Mouse (Mus musculus): ENCODE measurements around the gene 1600014C10Rik.

1600014C10Rik gene

GRCm38 (mm10) chr7:38217417-38218171, 34.6 kb downstream of the 1600014C10Rik start:
- peak; percentile 71 for DNase-seq

- DNase-seq: peak; percentile 49
These were observed 35.8 kb downstream of the 1600014C10Rik start for GRCm38 (mm10) chr7:38218631-38219367.

- DNase-seq: no peak
These were observed 36.5 kb downstream of the 1600014C10Rik start for GRCm38 (mm10) chr7:38219526-38219925.

GRCm38 (mm10) chr7:38220866-38221265, 37.8 kb downstream of the 1600014C10Rik start:
- DNase-seq: peak; percentile 46

GRCm38 (mm10) chr7:38224577-38225369, 41.8 kb downstream of the 1600014C10Rik start:
- peak; percentile 94 for DNase-seq

- peak; percentile 58 for DNase-seq
These were observed 43.2 kb downstream of the 1600014C10Rik start for GRCm38 (mm10) chr7:38226226-38226625.

- DNase-seq: peak; percentile 94
These were observed 44.3 kb downstream of the 1600014C10Rik start for GRCm38 (mm10) chr7:38227181-38227899.

GRCm38 (mm10) chr7:38227900-38228298, 44.9 kb downstream of the 1600014C10Rik start, which contains the start of gene Plekhf1:
Plekhf1 (minus strand) TSS chr7:38228016.
- DNase-seq: peak; percentile 96

GRCm38 (mm10) chr7:38228329-38228728, 45.3 kb downstream of the 1600014C10Rik start:
- DNase-seq: peak; percentile 59

GRCm38 (mm10) chr7:38230285-38230684, 47.3 kb downstream of the 1600014C10Rik start:
- peak; percentile 35 for DNase-seq

- DNase-seq: no peak
These were observed 53.5 kb downstream of the 1600014C10Rik start for GRCm38 (mm10) chr7:38236400-38237105.

- no peak for DNase-seq
These were observed 54.1 kb downstream of the 1600014C10Rik start for GRCm38 (mm10) chr7:38237140-38237539.

- no peak for DNase-seq
These were observed 59.4 kb downstream of the 1600014C10Rik start for GRCm38 (mm10) chr7:38242417-38242816.

Measured in cerebellum, adult 9-11 months (tissue).